Mouse (Mus musculus) frontal cortex, postnatal 25 days (tissue): ENCODE results near the gene Dpt.
"Not testable (repeated sequence)": the region's sequence is repeated elsewhere in the genome, so short reads cannot be mapped to it uniquely, and the experiment has no call there.

Experiments used
- DNase-seq, 2 experiments: peaks; one replicate each; pipeline ENCODE4 v3.0.0; 2022; ENCODE audit warnings: low spot score in 2 of 2

Dpt gene

GRCm38 (mm10) chr1:164817331-164817730, 20.9 kb downstream of the Dpt start:
- no peak for DNase-seq

- no peak for DNase-seq
Observed at GRCm38 (mm10) chr1:164821307-164821706, 24.9 kb downstream of the Dpt start.

GRCm38 (mm10) chr1:164821821-164822220, 25.4 kb downstream of the Dpt start:
- DNase-seq = no peak

- DNase-seq = no peak
Observed at GRCm38 (mm10) chr1:164822268-164822667, 25.8 kb downstream of the Dpt start.

- no peak for DNase-seq
Observed at GRCm38 (mm10) chr1:164824896-164825295, 28.5 kb downstream of the Dpt start.

- no peak for DNase-seq
Observed at GRCm38 (mm10) chr1:164829881-164830280, 33.4 kb downstream of the Dpt start.

- no peak for DNase-seq
Observed at GRCm38 (mm10) chr1:164832459-164832858, 36.0 kb downstream of the Dpt start.

GRCm38 (mm10) chr1:164848616-164849265, 52.3 kb downstream of the Dpt start:
- DNase-seq = no peak

GRCm38 (mm10) chr1:164855700-164856099, 59.3 kb downstream of the Dpt start:
- DNase-seq = not testable (repeated sequence)

- no peak for DNase-seq
Observed at GRCm38 (mm10) chr1:164859952-164860351, 63.5 kb downstream of the Dpt start.

GRCm38 (mm10) chr1:164860782-164861181, 64.3 kb downstream of the Dpt start:
- no peak for DNase-seq

GRCm38 (mm10) chr1:164861501-164861900, 65.1 kb downstream of the Dpt start:
- no peak for DNase-seq

- no peak for DNase-seq
Observed at GRCm38 (mm10) chr1:164862946-164863883, 66.8 kb downstream of the Dpt start.

GRCm38 (mm10) chr1:164864666-164865065, 68.2 kb downstream of the Dpt start:
- no peak for DNase-seq

- no peak for DNase-seq
Observed at GRCm38 (mm10) chr1:164870694-164871093, 74.2 kb downstream of the Dpt start.
